Mouse (Mus musculus): ENCODE results near the gene Lrp1.

GRCm38 (mm10) chr10:127631261-127632214 is 10.6 kb upstream of the Lrp1 start:
- TF ChIP-seq TAL1 (IDR thresholded peaks at IDR 0.05; ENCODE audit: low read length) (no peak), GATA1 (IDR thresholded peaks at IDR 0.05; ENCODE audit: low read length) (no peak)
